Mouse (Mus musculus) ovary, adult 18-20 months (tissue): ENCODE data around the gene Vma21.
A peak's percentile ranks its signal among the peaks of the same experiment; 100 is the strongest.

Source experiments
- DNase-seq: peaks from one replicate; pipeline ENCODE4 v3.0.0; 2022; ENCODE audit warnings: low spot score, mixed read lengths

The Vma21 gene

GRCm38 (mm10) chrX:71815631-71816345 lies at the start of gene Vma21:
Vma21 (plus strand) TSS chrX:71815924.
- no peak for DNase-seq

- DNase-seq, result no peak
Observed at GRCm38 (mm10) chrX:71767909-71768308, 47.8 kb upstream of the Vma21 start.

GRCm38 (mm10) chrX:71791106-71791505 lies 24.6 kb upstream of the Vma21 start:
- DNase-seq, result no peak

- no peak for DNase-seq
Observed at GRCm38 (mm10) chrX:71797766-71798165, 18.0 kb upstream of the Vma21 start.

GRCm38 (mm10) chrX:71798883-71799282 lies 16.8 kb upstream of the Vma21 start:
- DNase-seq, result no peak

- no peak for DNase-seq
Observed at GRCm38 (mm10) chrX:71811966-71812835, 3.5 kb upstream of the Vma21 start.

GRCm38 (mm10) chrX:71816401-71816857 lies 705 bp downstream of the Vma21 start:
- DNase-seq, result peak; percentile 77

GRCm38 (mm10) chrX:71816931-71817361 lies 1.2 kb downstream of the Vma21 start:
- DNase-seq, result no peak

GRCm38 (mm10) chrX:71838911-71839310 lies 23.2 kb downstream of the Vma21 start:
- no peak for DNase-seq

GRCm38 (mm10) chrX:71846696-71847095 lies 31.0 kb downstream of the Vma21 start:
- DNase-seq, result no peak

- DNase-seq, result no peak
Observed at GRCm38 (mm10) chrX:71853798-71854197, 38.1 kb downstream of the Vma21 start.
